Mouse (Mus musculus) kidney, adult 8-10 months (tissue): ENCODE measurements around the gene Miga2.

Source experiments
- DNase-seq, 2 experiments: peaks; one replicate each; pipeline ENCODE4 v3.0.0; 2022

The Miga2 gene

DNA sequence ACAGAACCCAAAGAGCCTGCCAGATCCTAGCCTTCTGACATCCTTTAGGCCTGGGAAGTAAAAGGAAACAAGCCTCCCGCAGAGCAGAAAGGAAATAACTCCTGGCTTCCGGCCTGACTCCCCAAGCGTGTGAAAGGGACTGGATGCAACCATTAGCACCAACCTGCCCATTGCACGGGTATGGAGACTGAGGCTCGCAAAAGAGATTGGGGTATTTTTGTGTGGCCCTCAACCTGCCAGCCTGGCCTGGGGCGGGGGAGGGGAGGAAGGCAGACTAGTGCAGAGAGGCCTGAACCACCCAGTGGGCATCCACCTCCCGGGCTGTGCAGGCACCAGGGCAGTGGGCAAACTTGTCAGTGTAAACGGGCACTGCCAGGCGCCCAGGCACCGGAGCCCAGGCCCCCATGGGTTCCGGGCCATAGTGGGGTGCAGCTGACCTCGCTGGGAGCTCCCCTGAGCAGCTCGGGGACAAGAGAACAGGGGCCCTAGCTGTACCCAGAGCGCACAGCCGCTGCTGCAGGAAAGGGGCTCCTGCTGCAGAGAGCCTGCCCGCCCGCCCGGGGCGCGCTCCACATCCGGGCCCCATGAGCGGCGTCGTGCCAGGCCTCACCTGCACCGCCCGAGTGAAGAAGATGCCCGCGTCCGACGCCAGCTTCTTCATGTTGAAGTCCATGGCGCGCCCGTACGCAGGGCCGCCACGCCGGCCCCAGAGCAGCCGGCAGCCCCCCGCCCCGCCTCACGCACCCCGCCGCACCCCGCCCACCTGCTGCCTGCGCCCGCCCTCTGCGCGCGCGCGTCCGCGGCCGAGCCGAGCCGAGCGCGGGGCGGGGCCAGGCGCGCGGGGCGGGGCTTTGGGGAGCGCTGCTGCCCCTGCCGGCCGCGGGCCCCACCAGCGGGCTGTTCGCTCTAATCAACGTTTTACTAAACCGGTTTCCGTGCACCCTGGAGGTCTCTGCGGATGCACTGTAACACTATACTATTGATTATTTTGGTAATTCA is 5.2 kb upstream of the Miga2 start, which contains the start of gene Sh3glb2:
Gene Sh3glb2, minus strand, starts transcription at position 805 of the 999 bp plus-strand sequence.
- DNase-seq, result peak; percentile 68 to 74

- peak in 1 of 2 experiments; percentile 27 for DNase-seq
Observed at GRCm38 (mm10) chr2:30360626-30361025, 3.4 kb upstream of the Miga2 start.

- DNase-seq, result no peak
Observed at GRCm38 (mm10) chr2:30362865-30363264, 1.2 kb upstream of the Miga2 start.

- peak in 1 of 2 experiments; percentile 38 for DNase-seq
Observed at GRCm38 (mm10) chr2:30365281-30366069, 1.4 kb downstream of the Miga2 start.

GRCm38 (mm10) chr2:30366203-30366602 is 2.2 kb downstream of the Miga2 start:
- no peak for DNase-seq

DNA sequence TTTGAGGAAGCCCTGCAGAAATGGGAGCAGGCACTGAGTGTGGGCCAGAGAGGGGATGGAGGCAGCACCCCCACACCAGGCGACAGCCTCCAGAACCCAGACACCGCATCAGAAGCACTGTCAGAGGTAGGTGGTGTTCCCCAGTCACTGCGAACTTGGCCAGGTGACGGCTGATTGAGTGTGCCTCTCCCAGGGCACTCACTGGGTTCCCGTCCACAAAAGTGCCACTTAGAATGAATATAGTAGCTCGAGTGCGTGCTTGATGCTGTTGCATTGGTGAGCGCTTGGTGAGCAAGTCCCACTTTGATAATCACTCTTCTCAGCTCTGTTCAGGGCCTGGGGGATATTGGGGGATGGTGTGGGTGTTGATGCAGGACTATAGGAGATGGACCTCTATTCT is 7.5 kb downstream of the Miga2 start:
- no peak for DNase-seq

DNA sequence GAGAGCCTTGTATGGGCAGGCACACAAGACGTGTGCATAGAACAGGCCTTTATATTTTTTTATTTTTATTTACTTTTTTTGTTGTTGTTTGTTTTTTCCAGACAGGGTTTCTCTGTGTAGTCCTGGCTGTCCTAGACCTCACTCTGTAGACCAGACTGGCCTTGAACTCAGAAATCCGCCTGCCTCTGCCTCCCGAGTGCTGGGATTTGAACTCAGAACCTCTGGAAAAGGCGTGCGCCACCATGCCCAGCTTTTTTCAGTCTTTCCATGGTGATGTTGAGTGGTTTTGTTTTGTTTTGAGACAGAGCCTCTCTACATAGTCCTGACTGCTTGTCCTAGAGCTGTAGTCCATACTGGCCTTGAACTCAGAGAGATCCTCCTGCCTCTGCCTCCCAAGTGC is 8.7 kb downstream of the Miga2 start:
- DNase-seq, result no peak

DNA sequence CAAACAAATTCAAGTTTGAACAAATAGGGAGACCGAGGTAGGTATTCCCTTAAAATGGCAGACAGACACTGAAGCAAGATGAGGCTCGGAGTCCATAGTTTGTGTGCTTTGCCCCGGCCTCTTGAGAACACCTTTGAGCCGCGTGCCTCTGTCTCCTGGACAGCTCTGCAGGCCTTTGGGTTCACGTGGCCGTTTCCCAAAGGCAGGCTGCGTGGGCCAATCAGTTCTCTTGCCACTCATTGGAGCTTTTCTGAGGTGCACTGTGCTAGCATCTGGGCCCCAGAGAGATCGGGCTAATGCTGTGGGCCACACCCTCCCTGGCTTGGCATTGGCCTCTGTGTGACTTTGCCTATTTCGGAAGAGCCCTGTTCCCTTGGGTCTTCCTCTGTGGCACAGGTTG is 11.9 kb downstream of the Miga2 start:
- DNase-seq, result no peak

DNA sequence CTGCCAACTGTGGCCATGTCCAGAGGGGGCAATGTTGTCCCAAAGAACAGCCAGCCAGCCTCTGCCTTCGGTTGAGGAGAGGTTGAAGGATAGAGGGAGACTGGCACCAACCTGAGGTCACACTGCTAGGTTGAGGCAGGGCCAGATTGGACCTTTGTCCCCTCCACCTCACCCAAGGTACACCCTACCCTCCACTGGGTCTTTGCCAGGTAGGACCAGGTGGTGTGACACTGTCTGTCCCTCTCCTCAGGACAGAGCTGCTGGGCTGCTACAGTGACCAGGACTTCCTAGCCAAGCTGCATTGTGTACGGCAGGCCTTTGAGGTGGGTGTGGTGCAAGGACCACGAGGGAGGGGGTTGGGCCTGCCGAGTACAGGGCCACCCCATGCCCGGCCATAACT is 13.7 kb downstream of the Miga2 start:
- no peak for DNase-seq

GRCm38 (mm10) chr2:30379307-30379706 is 15.3 kb downstream of the Miga2 start:
- DNase-seq, result no peak

GRCm38 (mm10) chr2:30380564-30381376 is 16.7 kb downstream of the Miga2 start:
- DNase-seq, result no peak

GRCm38 (mm10) chr2:30381377-30381725 is 17.3 kb downstream of the Miga2 start:
- DNase-seq, result no peak

GRCm38 (mm10) chr2:30384814-30385213 is 20.8 kb downstream of the Miga2 start:
- no peak for DNase-seq

DNA sequence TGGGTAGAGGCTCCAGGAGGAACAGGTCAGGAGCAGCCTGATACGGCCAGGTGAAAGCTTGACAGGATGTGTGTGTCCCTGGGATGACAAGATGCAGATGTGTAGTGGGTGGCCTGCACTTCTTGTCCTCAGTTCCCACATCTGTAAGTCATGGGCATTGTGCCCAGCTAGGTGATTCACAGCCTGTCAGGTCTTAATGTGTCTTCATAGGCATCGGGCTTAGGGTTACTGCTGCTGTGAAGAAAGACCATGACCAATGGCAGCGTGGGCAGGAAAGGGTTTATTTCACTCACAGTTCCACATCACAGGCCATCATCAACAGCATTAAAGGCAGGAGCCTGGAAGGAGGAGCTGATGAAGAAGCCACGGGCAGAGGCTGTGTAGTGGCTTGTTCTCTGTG is 21.6 kb downstream of the Miga2 start:
- no peak for DNase-seq

GRCm38 (mm10) chr2:30386913-30387312 is 22.9 kb downstream of the Miga2 start:
- DNase-seq, result no peak

DNA sequence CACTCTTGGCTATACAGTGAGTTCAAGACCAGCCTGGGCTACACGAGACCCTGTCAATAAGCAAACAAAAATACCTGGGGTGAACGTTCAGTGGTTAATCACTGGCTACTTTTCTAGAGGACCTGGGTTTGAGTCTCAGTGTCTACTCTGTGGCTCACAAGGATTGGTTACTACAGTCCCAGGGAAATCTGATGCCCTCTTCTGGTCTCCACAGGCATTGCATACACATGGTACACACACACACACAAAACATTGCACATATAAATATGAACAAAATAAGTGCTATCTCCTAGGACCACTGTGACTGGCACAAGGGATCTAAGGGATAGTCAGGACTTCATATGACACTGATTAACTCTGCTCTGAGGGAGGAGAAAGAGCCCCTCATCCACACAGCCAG is 25.0 kb downstream of the Miga2 start:
- DNase-seq, result no peak

DNA sequence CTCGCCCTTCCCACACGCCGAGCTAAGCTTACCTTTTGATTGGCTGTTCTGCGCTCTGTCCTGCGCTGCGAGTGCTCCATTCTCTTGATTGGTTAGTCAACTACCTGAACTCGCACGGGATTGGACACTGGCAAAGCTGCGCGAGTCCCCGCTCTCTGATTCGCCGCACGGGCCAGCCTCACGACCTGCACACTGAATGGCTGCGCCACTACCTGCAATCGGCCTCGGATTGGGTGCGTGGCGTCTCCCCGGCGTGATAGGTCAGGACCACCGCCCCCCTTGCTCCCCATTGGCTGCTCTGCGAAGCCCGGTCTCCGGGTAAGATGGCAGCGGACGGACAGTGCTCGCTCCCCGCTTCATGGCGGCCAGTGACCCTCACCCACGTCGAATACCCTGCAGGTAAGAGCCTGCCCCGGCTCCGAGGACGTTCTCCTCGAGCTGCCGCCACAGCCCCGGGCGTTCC is 28.1 kb downstream of the Miga2 start, which contains the start of gene Dolpp1:
Gene Dolpp1, plus strand, starts transcription at position 141 of the 463 bp plus-strand sequence.
- peak; percentile 98 for DNase-seq

- DNase-seq, result peak; percentile 76 to 86
Observed at GRCm38 (mm10) chr2:30392577-30393369, 28.7 kb downstream of the Miga2 start.

DNA sequence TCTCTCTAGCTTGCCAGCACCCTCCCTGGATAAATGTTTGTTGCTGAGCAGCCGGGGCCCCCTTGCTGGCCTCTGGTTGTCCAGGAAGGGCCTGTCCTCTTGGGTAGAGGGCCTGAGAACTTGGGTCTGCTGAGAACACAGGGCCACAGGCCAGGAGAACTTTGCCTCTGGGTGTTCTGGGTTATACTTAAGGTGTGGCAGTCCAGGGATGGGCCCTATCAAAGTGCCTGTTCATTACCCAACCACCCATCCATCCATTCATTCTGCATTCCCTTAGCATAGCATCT is 29.3 kb downstream of the Miga2 start:
- peak in 1 of 2 experiments; percentile 33 for DNase-seq

GRCm38 (mm10) chr2:30395757-30396156 is 31.7 kb downstream of the Miga2 start:
- DNase-seq, result no peak

- no peak for DNase-seq
Observed at GRCm38 (mm10) chr2:30396246-30396645, 32.2 kb downstream of the Miga2 start.

DNA sequence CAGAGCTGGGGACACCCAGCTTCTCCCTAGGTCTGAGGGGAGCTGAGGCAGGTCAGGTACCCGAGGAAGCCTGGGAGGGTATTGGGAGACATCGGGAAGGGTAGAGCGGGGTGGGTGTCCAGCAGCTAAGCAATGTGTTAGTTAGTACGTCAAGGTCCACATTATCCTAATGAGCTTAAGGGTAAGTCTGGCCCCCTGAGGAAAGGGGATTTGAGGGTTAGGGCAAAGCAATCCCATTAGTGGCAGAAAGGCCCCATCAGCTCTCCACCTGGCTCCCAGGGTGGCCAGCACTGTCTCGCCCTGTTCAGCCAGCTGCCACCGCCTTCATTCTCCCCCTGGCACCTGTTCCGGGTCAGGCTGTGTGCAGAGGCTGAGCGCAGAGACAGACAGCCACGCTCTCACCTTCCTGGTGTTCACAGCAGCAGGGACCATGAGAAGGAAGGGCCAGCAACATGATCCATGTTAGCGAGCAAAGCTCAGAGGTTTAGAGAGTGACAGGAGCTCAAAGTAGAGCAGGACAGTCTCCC is 34.0 kb downstream of the Miga2 start:
- no peak for DNase-seq
